Comparison of ENCODE assay signal across 16 mouse cellular contexts in the genomic region with DNA sequence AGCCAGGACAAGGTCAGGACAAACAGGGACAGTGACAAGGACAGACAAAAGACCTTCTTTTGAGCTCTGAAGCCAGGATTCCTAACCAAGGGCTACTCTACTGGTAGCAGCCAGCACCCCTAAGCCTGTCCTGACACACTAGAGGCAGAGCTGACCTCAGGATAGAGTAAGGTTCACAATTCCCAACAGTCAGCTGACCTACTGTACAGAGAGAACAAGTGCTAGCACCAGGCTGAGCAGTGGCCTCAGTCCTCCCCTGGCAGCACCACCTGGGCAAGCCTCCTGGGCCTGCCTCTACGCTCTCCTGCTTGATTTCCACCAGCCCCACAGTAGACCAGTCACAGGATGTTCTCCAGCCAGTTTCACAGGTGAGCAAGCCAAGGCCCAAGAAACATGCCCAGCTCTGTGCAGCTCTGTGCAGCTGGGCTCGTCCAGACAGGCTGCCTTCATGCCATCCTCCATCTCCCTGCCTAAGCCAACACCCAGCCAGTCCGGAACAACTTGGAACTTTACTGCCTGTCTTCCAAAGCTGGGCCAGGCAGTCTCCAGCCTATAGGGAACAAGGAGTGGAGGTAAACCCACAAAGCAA. TPM values are rescaled to one million over a fixed set of nuclear protein-coding genes. Genes with fewer than 3 reads are reported as not detected.
DNase-seq lines count a peak whose midpoint lies in the region; ATAC-seq and TF ChIP-seq lines count a peak whose summit lies in the region.
"Had no signal": no experiment of that assay in that cellular context is flagged by ENCODE, and none has a peak within 500 bp of the region (broad histone marks: within the 10 kb centered on the region; RNA-seq: fewer than 3 reads in every experiment).

No protein-coding gene starts in this region.

- peaks cover 87% of the 10 kb centered on the region for H3K36me3 ChIP-seq in kidney, embryonic 15.5 days
- H3K36me3 ChIP-seq in ES-E14 (ENCODE audit: control insufficient read depth, insufficient read depth, low read length, poor library complexity, severe bottlenecking) = peaks cover 64% of the 10 kb centered on the region

- H3K9me3 ChIP-seq in kidney, embryonic 15.5 days (replicated peaks) = no peaks in the 10 kb centered on the region
- no peaks in the 10 kb centered on the region for H3K9me3 ChIP-seq in ES-E14 (ENCODE audit: control insufficient read depth, insufficient read depth, low read depth, low read length)
- H3K9me3 ChIP-seq: heart, embryonic 13.5 days; lung, embryonic 15.5 days; megakaryocyte, embryonic 14.5 days; stomach, embryonic 15.5 days had no signal

- no peaks in the 10 kb centered on the region for H3K27me3 ChIP-seq in kidney, embryonic 15.5 days
- H3K27me3 ChIP-seq: heart, embryonic 13.5 days; lung, embryonic 15.5 days; megakaryocyte, embryonic 14.5 days; Patski; stomach, embryonic 15.5 days had no signal

- H3K4me2 ChIP-seq in kidney, embryonic 15.5 days = no peak overlapping the region
- H3K4me2 ChIP-seq: heart, embryonic 13.5 days; lung, embryonic 15.5 days; stomach, embryonic 15.5 days had no signal

- no peak overlapping the region for H3K9ac ChIP-seq in kidney, embryonic 15.5 days
- peak overlapping the region; percentile 22 for H3K9ac ChIP-seq in ES-E14 (ENCODE audit: insufficient read depth, low read depth, low read length, poor library complexity, severe bottlenecking)
- H3K9ac ChIP-seq: heart, embryonic 13.5 days; lung, embryonic 15.5 days; stomach, embryonic 15.5 days had no signal

- H3K4me1 ChIP-seq in kidney, embryonic 15.5 days = 0 out of 2 replicates have a peak, but pooled peaks cover 7% of the 10 kb centered on the region
- H3K4me1 ChIP-seq in ES-E14 (ENCODE audit: control insufficient read depth in 2 of 2, insufficient read depth in 2 of 2, low read length in 2 of 2, poor library complexity in 1 of 2) = peaks cover 19 to 42% of the 10 kb centered on the region in 2 experiments

- H3K4me3 ChIP-seq in gastrocnemius, adult 2 months = no peak overlapping the region
- no peak overlapping the region for H3K4me3 ChIP-seq in kidney, embryonic 15.5 days (replicated peaks)
- no peak overlapping the region for H3K4me3 ChIP-seq in ES-E14 (ENCODE audit: insufficient read depth in 1 of 2, low read depth in 1 of 2, low read length in 2 of 2, poor library complexity in 1 of 2, severe bottlenecking in 1 of 2)
- H3K4me3 ChIP-seq: heart, embryonic 13.5 days; lung, embryonic 15.5 days; megakaryocyte, embryonic 14.5 days; stomach, embryonic 15.5 days had no signal

- DNase-seq in gastrocnemius, adult 2 months = no peak
- DNase-seq in gastrocnemius, postnatal 36 days = no peak
- peak; percentile 34 for DNase-seq in kidney, postnatal 14 days
- no peak for DNase-seq in ES-E14 (ENCODE audit: low read depth, low spot score)
- DNase-seq in spleen, adult 12 weeks (ENCODE audit: low spot score) = no peak
- no peak for DNase-seq in retina, postnatal 1 day
- DNase-seq: thymus, postnatal 4 days had no signal

- no peak for TF ChIP-seq CTCF in gastrocnemius, adult 2 months (IDR thresholded peaks at IDR 0.05)

- intact Hi-C loops in gastrocnemius, adult 2 months (cut with DNase I) = no loop called here
- intact Hi-C loops in gastrocnemius, postnatal 36 days (cut with DNase I) = no loop called here

- ATAC-seq in kidney, embryonic 15.5 days (replicated peaks; ENCODE audit: low FRiP score) = no peak
- ATAC-seq in erythroblast, adult 5-6 weeks (replicated peaks; ENCODE audit: low FRiP score, poor library complexity, severe bottlenecking) = 0 out of 2 replicates have a peak, but pooled peaks have one; percentile 12
- ATAC-seq: forebrain, embryonic 14.5 days; hindbrain, postnatal 0 days; Patski had no signal

- H3K27ac ChIP-seq in gastrocnemius, adult 2 months = peak overlapping the region; percentile 69
- no peak overlapping the region for H3K27ac ChIP-seq in kidney, embryonic 15.5 days
- peak overlapping the region; percentile 18 for H3K27ac ChIP-seq in ES-E14 (ENCODE audit: insufficient read depth, low read depth, low read length, poor library complexity, severe bottlenecking)
- H3K27ac ChIP-seq: heart, embryonic 13.5 days; hindbrain, postnatal 0 days; lung, embryonic 15.5 days; stomach, embryonic 15.5 days had no signal

- 88% methylated on average over 3 of the region's 3 CpGs for WGBS in kidney, embryonic 15.5 days

- in situ Hi-C loops in ES-E14 (cut with MboI; ENCODE audit: low sequenced_read_pairs in 2 of 2, unreplicated experiment in 2 of 2) = no loop called here

TF ChIP-seq in ES-E14, 5 proteins besides CTCF, POLR2A, EP300 and RAD21:
- TF ChIP-seq CHD2 (IDR thresholded peaks at IDR 0.05; ENCODE audit: low read depth, low read length) (no peak), HCFC1 (IDR thresholded peaks at IDR 0.05; ENCODE audit: borderline replicate concordance, insufficient read depth, low read length) (no peak), ZC3H11A (IDR thresholded peaks at IDR 0.05; ENCODE audit: borderline replicate concordance, low read depth, low read length) (no peak), MAFK (IDR thresholded peaks at IDR 0.05; ENCODE audit: insufficient read depth, low read depth, low read length) (no peak), ZNF384 (IDR thresholded peaks at IDR 0.05; ENCODE audit: low read depth, low read length) (no peak)

RNA-seq across cellular contexts. Expression of a gene that starts 8.8 kb away (rescaled TPM):
- total RNA-seq in gastrocnemius, adult 2 months (2021) = 10 to 100 TPM; 49.1 to 70.6 TPM
- total RNA-seq in gastrocnemius, postnatal 36 days (2021) = 10 to 100 TPM; 46.3 to 49.4 TPM
- polyA plus RNA-seq in kidney, embryonic 15.5 days (2015; fragmentation: Nextera tagmentation; extraction: Ambion mirVana) = 16.2 and 19.3 TPM in 2 replicates
- 82.7 and 136 TPM in 2 replicates for total RNA-seq in ES-E14 (2012; rRNA removed)
- total RNA-seq in erythroblast, adult 5-6 weeks (2015; ENCODE audit: low replicate concordance) = 282 and 363 TPM in 2 replicates
- 327 and 394 TPM in 2 replicates for total RNA-seq in erythroblast, adult 5-6 weeks (2017; ENCODE audit: low replicate concordance)

RNA-seq across cellular contexts. Expression of a gene that starts 20.7 kb away (rescaled TPM):
- total RNA-seq in gastrocnemius, adult 2 months (2021) = 10 to 100 TPM in 1 of 2 experiments, 1 to 10 TPM in 1; 8.7 to 13.8 TPM
- total RNA-seq in gastrocnemius, postnatal 36 days (2021) = 1 to 10 TPM; 8.1 to 9.7 TPM
- 41.6 and 42.8 TPM in 2 replicates for polyA plus RNA-seq in kidney, embryonic 15.5 days (2015; fragmentation: Nextera tagmentation; extraction: Ambion mirVana)
- total RNA-seq in ES-E14 (2012; rRNA removed) = 62.1 and 68.2 TPM in 2 replicates
- 2.1 and 6.7 TPM in 2 replicates for total RNA-seq in erythroblast, adult 5-6 weeks (2015; ENCODE audit: low replicate concordance)
- 5.6 and 12.4 TPM in 2 replicates for total RNA-seq in erythroblast, adult 5-6 weeks (2017; ENCODE audit: low replicate concordance)

RNA-seq across cellular contexts. Expression of a gene that starts 30.6 kb away (rescaled TPM):
- total RNA-seq in gastrocnemius, adult 2 months (2021) = 10 to 100 TPM; 20.2 to 22.9 TPM
- 10 to 100 TPM; 21.4 TPM for total RNA-seq in gastrocnemius, postnatal 36 days (2021)
- 45.0 and 47.5 TPM in 2 replicates for polyA plus RNA-seq in kidney, embryonic 15.5 days (2015; fragmentation: Nextera tagmentation; extraction: Ambion mirVana)
- 56.7 and 62.2 TPM in 2 replicates for total RNA-seq in ES-E14 (2012; rRNA removed)
- total RNA-seq in erythroblast, adult 5-6 weeks (2015; ENCODE audit: low replicate concordance) = 219 and 273 TPM in 2 replicates
- total RNA-seq in erythroblast, adult 5-6 weeks (2017; ENCODE audit: low replicate concordance) = 224 and 225 TPM in 2 replicates

RNA-seq across cellular contexts. Expression of a gene that starts 38.4 kb away (rescaled TPM):
- 10 to 100 TPM; 14.1 to 19.4 TPM for total RNA-seq in gastrocnemius, adult 2 months (2021)
- 10 to 100 TPM; 12.3 to 14.1 TPM for total RNA-seq in gastrocnemius, postnatal 36 days (2021)
- polyA plus RNA-seq in kidney, embryonic 15.5 days (2015; fragmentation: Nextera tagmentation; extraction: Ambion mirVana) = 31.5 and 35.8 TPM in 2 replicates
- 21.7 and 22.9 TPM in 2 replicates for total RNA-seq in ES-E14 (2012; rRNA removed)
- 121 and 159 TPM in 2 replicates for total RNA-seq in erythroblast, adult 5-6 weeks (2015; ENCODE audit: low replicate concordance)
- total RNA-seq in erythroblast, adult 5-6 weeks (2017; ENCODE audit: low replicate concordance) = 133 and 153 TPM in 2 replicates

RNA-seq across cellular contexts. Expression of a gene that starts 38.6 kb away (rescaled TPM):
- 1 to 10 TPM in 1 of 2 experiments, under 1 TPM in 1; 0.92 to 1.1 TPM for total RNA-seq in gastrocnemius, adult 2 months (2021)
- total RNA-seq in gastrocnemius, postnatal 36 days (2021) = 1 to 10 TPM; 1.1 to 1.3 TPM
- polyA plus RNA-seq in kidney, embryonic 15.5 days (2015; fragmentation: Nextera tagmentation; extraction: Ambion mirVana) = 36.3 and 36.8 TPM in 2 replicates
- 43.4 and 46.6 TPM in 2 replicates for total RNA-seq in ES-E14 (2012; rRNA removed)
- 70.4 and 71.9 TPM in 2 replicates for total RNA-seq in erythroblast, adult 5-6 weeks (2015; ENCODE audit: low replicate concordance)
- total RNA-seq in erythroblast, adult 5-6 weeks (2017; ENCODE audit: low replicate concordance) = 86.9 and 122 TPM in 2 replicates
